Mouse (Mus musculus) forebrain, embryonic 15.5 days (tissue): Measurements from ENCODE around the gene Zhx3. TPM values are rescaled to one million over a fixed set of nuclear protein-coding genes. Genes with fewer than 3 reads are reported as not detected.

Experiments used
- ATAC-seq: fragments of 200-750 bp; cut with Nextera tagmentation; replicated peaks from 2 replicates; pipeline ENCODE4 v1.8.0; 2017; ENCODE audit warnings: mild to moderate bottlenecking, moderate TSS enrichment, moderate library complexity
- H3K27ac ChIP-seq: fragments of 300-500 bp; sonication (generic); replicated peaks from 2 replicates; pipeline ENCODE4 v1.5.1; 2015; ENCODE audit warnings: mild to moderate bottlenecking, inconsistent platforms
- H3K27me3 ChIP-seq: fragments of 300-500 bp; sonication (generic); 2 replicates; pipeline ENCODE4 v1.6.1; 2015; ENCODE audit warnings: inconsistent platforms
- H3K36me3 ChIP-seq: fragments of 300-500 bp; sonication (generic); 2 replicates; pipeline ENCODE4 v1.6.1; 2015; ENCODE audit warnings: mild to moderate bottlenecking, inconsistent platforms
- H3K4me1 ChIP-seq: fragments of 300-500 bp; sonication (generic); 2 replicates; pipeline ENCODE4 v1.6.1; 2015; ENCODE audit warnings: inconsistent platforms
- H3K4me2 ChIP-seq: fragments of 300-500 bp; sonication (generic); replicated peaks from 2 replicates; pipeline ENCODE4 v1.6.1; 2015; ENCODE audit warnings: mild to moderate bottlenecking, inconsistent platforms
- H3K4me3 ChIP-seq: fragments of 300-500 bp; sonication (generic); 2 replicates; pipeline ENCODE4 v1.5.1; 2015; ENCODE audit warnings: mild to moderate bottlenecking, inconsistent platforms
- H3K9ac ChIP-seq: fragments of 300-500 bp; sonication (generic); replicated peaks from 2 replicates; pipeline ENCODE4 v1.6.1; 2015; ENCODE audit warnings: mild to moderate bottlenecking, inconsistent platforms
- H3K9me3 ChIP-seq: fragments of 300-500 bp; sonication (generic); 2 replicates; pipeline ENCODE4 v1.6.1; 2016; ENCODE audit warnings: inconsistent platforms
- WGBS: fragments of 180-500 bp; shearing (Covaris S2); methylation state at CpG from one replicate; pipeline ENCODE4 v1.1.7; 2015; ENCODE audit warnings: mixed read lengths; 5-methylcytosine and 5-hydroxymethylcytosine counted together
- polyA plus RNA-seq: library from polyadenylated mRNA; unstranded; fragments of >200 nt; fragmentation: Nextera tagmentation; extraction: Ambion mirVana; gene quantifications from 2 replicates; pipeline ENCODE4 v1.2.1, GENCODE M21; 2015

Zhx3 gene
- polyA plus RNA-seq, 1 experiment from 2014 or later: 21.1 TPM

- Histone ChIP-seq H3K4me1 (no peaks in the 10 kb centered on the region), H3K36me3 (peaks cover 21% of the 10 kb centered on the region), H3K9ac (no peak overlapping the region), H3K4me2 (no peak overlapping the region), H3K4me3 (no peak overlapping the region), H3K27me3 (no peaks in the 10 kb centered on the region), H3K9me3 (no peaks in the 10 kb centered on the region), H3K27ac (0 out of 2 replicates have a peak overlapping the region, but pooled peaks have one; percentile 18)
- 90% methylated on average over 2 of the region's 2 CpGs for WGBS
- no peak for ATAC-seq
Measured at GRCm38 (mm10) chr2:160767201-160767600, 105.6 kb downstream of the Zhx3 start.

- no peak overlapping the region for H3K4me2 ChIP-seq
- no peaks in the 10 kb centered on the region for H3K27me3 ChIP-seq
- 0 out of 2 replicates have a peak overlapping the region, but pooled peaks have one; percentile 29 for H3K27ac ChIP-seq
- H3K9me3 ChIP-seq: no peaks in the 10 kb centered on the region
- peaks cover 29% of the 10 kb centered on the region for H3K36me3 ChIP-seq
- ATAC-seq: no peak
- H3K4me1 ChIP-seq: no peaks in the 10 kb centered on the region
- no peak overlapping the region for H3K4me3 ChIP-seq
- WGBS: 69% methylated on average over 5 of the region's 5 CpGs
- no peak overlapping the region for H3K9ac ChIP-seq
Measured at GRCm38 (mm10) chr2:160766371-160766771, 106.4 kb downstream of the Zhx3 start.

- peaks cover 42% of the 10 kb centered on the region for H3K36me3 ChIP-seq
- H3K27ac ChIP-seq: no peak overlapping the region
- H3K4me3 ChIP-seq: no peak overlapping the region
- no peak overlapping the region for H3K4me2 ChIP-seq
- H3K27me3 ChIP-seq: no peaks in the 10 kb centered on the region
- no peaks in the 10 kb centered on the region for H3K9me3 ChIP-seq
- ATAC-seq: no peak
- no peak overlapping the region for H3K9ac ChIP-seq
- 87% methylated on average over 3 of the region's 3 CpGs for WGBS
- H3K4me1 ChIP-seq: no peaks in the 10 kb centered on the region
Measured at GRCm38 (mm10) chr2:160765096-160765495, 107.7 kb downstream of the Zhx3 start.

- Histone ChIP-seq H3K27me3 (no peaks in the 10 kb centered on the region), H3K36me3 (peaks cover 49% of the 10 kb centered on the region), H3K4me3 (no peak overlapping the region), H3K4me1 (no peaks in the 10 kb centered on the region), H3K9ac (no peak overlapping the region), H3K27ac (no peak overlapping the region), H3K4me2 (no peak overlapping the region), H3K9me3 (no peaks in the 10 kb centered on the region)
- no peak for ATAC-seq
- 96% methylated on average over 2 of the region's 2 CpGs for WGBS
Measured at GRCm38 (mm10) chr2:160764386-160764785, 108.4 kb downstream of the Zhx3 start.

- no peak overlapping the region for H3K4me3 ChIP-seq
- no peaks in the 10 kb centered on the region for H3K4me1 ChIP-seq
- no peak overlapping the region for H3K27ac ChIP-seq
- H3K4me2 ChIP-seq: no peak overlapping the region
- H3K27me3 ChIP-seq: no peaks in the 10 kb centered on the region
- no peak for ATAC-seq
- H3K36me3 ChIP-seq: peaks cover 51% of the 10 kb centered on the region
- H3K9ac ChIP-seq: no peak overlapping the region
- H3K9me3 ChIP-seq: no peaks in the 10 kb centered on the region
- WGBS: 93% methylated on average over 3 of the region's 3 CpGs
Measured at GRCm38 (mm10) chr2:160763816-160764215, 109.0 kb downstream of the Zhx3 start.

- H3K4me1 ChIP-seq: no peaks in the 10 kb centered on the region
- H3K36me3 ChIP-seq: peaks cover 83% of the 10 kb centered on the region
- H3K27ac ChIP-seq: no peak overlapping the region
- no peaks in the 10 kb centered on the region for H3K27me3 ChIP-seq
- WGBS: 90% methylated on average over 9 of the region's 9 CpGs
- ATAC-seq: no peak
- no peak overlapping the region for H3K4me3 ChIP-seq
- no peak overlapping the region for H3K9ac ChIP-seq
- H3K4me2 ChIP-seq: no peak overlapping the region
- H3K9me3 ChIP-seq: no peaks in the 10 kb centered on the region
Measured at GRCm38 (mm10) chr2:160760433-160761184, 112.2 kb downstream of the Zhx3 start.

GRCm38 (mm10) chr2:160756583-160757203 lies 116.1 kb downstream of the Zhx3 start:
- 90% methylated on average over 6 of the region's 6 CpGs for WGBS
- Histone ChIP-seq H3K27ac (no peak overlapping the region), H3K4me1 (no peaks in the 10 kb centered on the region), H3K36me3 (peaks cover 100% of the 10 kb centered on the region), H3K9me3 (no peaks in the 10 kb centered on the region), H3K4me2 (no peak overlapping the region), H3K4me3 (no peak overlapping the region), H3K27me3 (no peaks in the 10 kb centered on the region), H3K9ac (no peak overlapping the region)
- ATAC-seq: no peak

- Histone ChIP-seq H3K4me3 (no peak overlapping the region), H3K36me3 (peaks cover 58% of the 10 kb centered on the region), H3K4me2 (no peak overlapping the region), H3K4me1 (peaks cover 22% of the 10 kb centered on the region), H3K9me3 (no peaks in the 10 kb centered on the region), H3K27me3 (no peaks in the 10 kb centered on the region), H3K9ac (no peak overlapping the region), H3K27ac (no peak overlapping the region)
- ATAC-seq: no peak
- 81% methylated on average over 10 of the region's 10 CpGs for WGBS
Measured at GRCm38 (mm10) chr2:160747075-160747474, 125.7 kb downstream of the Zhx3 start.

- Histone ChIP-seq H3K4me2 (no peak overlapping the region), H3K4me3 (no peak overlapping the region), H3K9me3 (no peaks in the 10 kb centered on the region), H3K27ac (no peak overlapping the region), H3K4me1 (peaks cover 26% of the 10 kb centered on the region), H3K27me3 (no peaks in the 10 kb centered on the region), H3K36me3 (peaks cover 54% of the 10 kb centered on the region), H3K9ac (no peak overlapping the region)
- 96% methylated on average over 5 of the region's 5 CpGs for WGBS
- ATAC-seq: no peak
Measured at GRCm38 (mm10) chr2:160746637-160747036, 126.2 kb downstream of the Zhx3 start.

- H3K4me2 ChIP-seq: no peak overlapping the region
- no peak overlapping the region for H3K9ac ChIP-seq
- H3K4me1 ChIP-seq: peaks cover 37% of the 10 kb centered on the region
- H3K27ac ChIP-seq: no peak overlapping the region
- WGBS: 97% methylated on average over 1 of the region's 1 CpGs
- H3K36me3 ChIP-seq: peaks cover 43% of the 10 kb centered on the region
- no peak for ATAC-seq
- H3K27me3 ChIP-seq: no peaks in the 10 kb centered on the region
- no peak overlapping the region for H3K4me3 ChIP-seq
- no peaks in the 10 kb centered on the region for H3K9me3 ChIP-seq
Measured at GRCm38 (mm10) chr2:160745497-160745896, 127.3 kb downstream of the Zhx3 start.

- H3K4me3 ChIP-seq: no peak overlapping the region
- peaks cover 36% of the 10 kb centered on the region for H3K36me3 ChIP-seq
- no peak for ATAC-seq
- no peaks in the 10 kb centered on the region for H3K27me3 ChIP-seq
- WGBS: 88% methylated on average over 5 of the region's 5 CpGs
- H3K4me2 ChIP-seq: no peak overlapping the region
- H3K9ac ChIP-seq: no peak overlapping the region
- H3K9me3 ChIP-seq: no peaks in the 10 kb centered on the region
- peaks cover 44% of the 10 kb centered on the region for H3K4me1 ChIP-seq
- H3K27ac ChIP-seq: no peak overlapping the region
Measured at GRCm38 (mm10) chr2:160744823-160745210, 128.0 kb downstream of the Zhx3 start.

GRCm38 (mm10) chr2:160744040-160744822 lies 128.6 kb downstream of the Zhx3 start:
- Histone ChIP-seq H3K4me2 (no peak overlapping the region), H3K9ac (no peak overlapping the region), H3K9me3 (no peaks in the 10 kb centered on the region), H3K27ac (no peak overlapping the region), H3K4me1 (peaks cover 50% of the 10 kb centered on the region), H3K36me3 (peaks cover 30% of the 10 kb centered on the region), H3K27me3 (no peaks in the 10 kb centered on the region), H3K4me3 (no peak overlapping the region)
- no peak for ATAC-seq
- WGBS: 93% methylated on average over 7 of the region's 7 CpGs
